Mouse (Mus musculus): ENCODE data around the gene Inip. TPM values are rescaled to one million over a fixed set of nuclear protein-coding genes. Genes with fewer than 3 reads are reported as not detected.

The Inip gene
- polyA plus RNA-seq, 1 experiment from 2014 or later, result 78.2 TPM

DNA sequence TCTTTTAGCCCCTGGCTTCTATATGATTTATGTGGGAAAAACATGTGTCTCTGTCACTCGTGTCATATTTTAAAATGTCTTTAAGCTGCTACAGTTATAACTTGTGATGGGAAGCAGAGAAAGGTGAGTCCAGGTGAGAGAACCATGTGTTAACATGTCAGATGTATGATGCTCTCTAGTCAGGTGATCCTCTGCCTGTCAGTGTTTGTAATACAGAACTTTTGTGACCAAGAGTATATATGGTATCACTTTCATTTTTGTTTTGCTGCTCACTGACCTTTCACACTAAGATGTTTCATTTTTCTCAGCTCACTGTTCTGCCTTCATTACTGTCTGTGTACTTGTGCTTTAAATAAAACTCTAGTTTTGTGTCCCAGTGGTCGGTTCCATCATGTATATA is 72.5 kb downstream of the Inip start:
- H3K4me1 ChIP-seq, result peaks cover 12% of the 10 kb centered on the region; the same call in 1 of the 2 replicates
- H3K9ac ChIP-seq, result no peak overlapping the region
- H3K4me2 ChIP-seq (replicated peaks), result no peak overlapping the region
- no peak overlapping the region for H3K4me3 ChIP-seq
- H3K27me3 ChIP-seq, result no peaks in the 10 kb centered on the region
- ATAC-seq (ENCODE audit: insufficient number of reproducible peaks, insufficient read depth, low FRiP score, low TSS enrichment), result no peak
- no peaks in the 10 kb centered on the region for H3K36me3 ChIP-seq
- H3K27ac ChIP-seq, result no peak overlapping the region
- 82% methylated on average over 2 of the region's 2 CpGs for WGBS
- H3K9me3 ChIP-seq, result no peaks in the 10 kb centered on the region

GRCm38 (mm10) chr4:59727878-59728261 is 73.5 kb downstream of the Inip start:
- H3K4me3 ChIP-seq, result no peak overlapping the region
- ATAC-seq (ENCODE audit: insufficient number of reproducible peaks, insufficient read depth, low FRiP score, low TSS enrichment), result no peak
- no peak overlapping the region for H3K4me2 ChIP-seq (replicated peaks)
- H3K27me3 ChIP-seq, result no peaks in the 10 kb centered on the region
- H3K9me3 ChIP-seq, result no peaks in the 10 kb centered on the region
- no peak overlapping the region for H3K9ac ChIP-seq
- 78% methylated on average over 9 of the region's 9 CpGs for WGBS
- peaks cover 12% of the 10 kb centered on the region; the same call in 1 of the 2 replicates for H3K4me1 ChIP-seq
- H3K27ac ChIP-seq, result no peak overlapping the region
- H3K36me3 ChIP-seq, result no peaks in the 10 kb centered on the region

DNA sequence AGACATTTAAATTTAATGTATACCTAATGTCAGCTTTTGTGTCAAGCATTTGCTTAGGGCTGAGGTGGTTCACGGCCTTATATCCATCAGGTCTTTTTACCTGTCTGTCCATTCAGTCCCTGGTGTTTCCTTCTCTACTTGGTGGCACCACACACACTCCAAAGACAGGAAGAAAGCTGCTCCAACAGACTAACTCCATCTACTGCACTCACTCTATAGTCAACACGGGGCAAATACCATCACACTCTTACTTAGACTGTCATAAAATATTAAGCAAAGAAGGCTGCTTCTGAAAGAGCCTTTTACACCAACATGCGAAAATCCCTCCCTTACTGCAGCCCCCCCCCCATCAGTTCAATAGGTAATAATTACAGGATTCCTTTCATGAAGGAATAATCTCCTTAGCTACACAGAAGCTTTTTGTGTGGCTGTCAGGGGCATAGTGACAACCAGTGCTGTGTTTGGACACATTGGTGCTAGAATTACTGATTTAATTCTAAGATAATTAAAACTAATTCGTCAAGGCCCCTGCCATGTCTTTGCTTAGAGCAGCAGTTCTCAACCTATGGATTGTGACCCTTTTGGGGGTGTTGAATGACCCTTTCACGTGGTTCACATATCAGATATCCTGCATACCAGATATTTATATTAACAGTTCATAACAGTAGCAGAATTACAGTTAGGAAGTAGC is 74.1 kb downstream of the Inip start:
- 59% methylated on average over 5 of the region's 5 CpGs for WGBS
- Histone ChIP-seq H3K9ac (no peak overlapping the region), H3K36me3 (no peaks in the 10 kb centered on the region), H3K4me1 (peaks cover 12% of the 10 kb centered on the region; the same call in 1 of the 2 replicates), H3K9me3 (no peaks in the 10 kb centered on the region), H3K27ac (no peak overlapping the region), H3K27me3 (no peaks in the 10 kb centered on the region), H3K4me2 (replicated peaks) (no peak overlapping the region), H3K4me3 (no peak overlapping the region)
- ATAC-seq (ENCODE audit: insufficient number of reproducible peaks, insufficient read depth, low FRiP score, low TSS enrichment), result 0 out of 2 replicates have a peak, but pooled peaks have one; percentile 60

DNA sequence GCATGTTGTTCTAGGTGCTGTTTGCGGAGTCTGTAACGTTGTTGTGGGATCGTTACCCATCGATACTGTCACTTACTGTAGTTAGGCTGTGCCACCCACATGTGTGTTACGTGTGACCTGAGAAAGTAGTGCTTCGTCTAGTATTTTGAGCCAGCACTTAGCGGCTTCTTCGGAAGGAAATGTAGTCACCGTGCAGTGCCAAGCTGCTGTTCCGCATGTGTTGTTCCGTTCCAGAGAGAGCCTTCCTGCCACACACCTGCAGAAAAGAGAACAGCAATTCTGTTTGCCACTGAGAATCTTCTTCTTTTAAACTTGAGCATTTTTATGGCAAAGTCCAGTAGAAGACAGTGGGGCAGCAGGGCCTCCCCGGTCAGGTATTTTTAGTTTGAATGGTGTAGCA is 74.9 kb downstream of the Inip start:
- Histone ChIP-seq H3K4me3 (no peak overlapping the region), H3K27me3 (no peaks in the 10 kb centered on the region), H3K9ac (no peak overlapping the region), H3K4me2 (replicated peaks) (no peak overlapping the region), H3K27ac (no peak overlapping the region), H3K9me3 (no peaks in the 10 kb centered on the region), H3K36me3 (no peaks in the 10 kb centered on the region), H3K4me1 (peaks cover 12% of the 10 kb centered on the region; the same call in 1 of the 2 replicates)
- 90% methylated on average over 12 of the region's 12 CpGs for WGBS
- no peak for ATAC-seq (ENCODE audit: insufficient number of reproducible peaks, insufficient read depth, low FRiP score, low TSS enrichment)

DNA sequence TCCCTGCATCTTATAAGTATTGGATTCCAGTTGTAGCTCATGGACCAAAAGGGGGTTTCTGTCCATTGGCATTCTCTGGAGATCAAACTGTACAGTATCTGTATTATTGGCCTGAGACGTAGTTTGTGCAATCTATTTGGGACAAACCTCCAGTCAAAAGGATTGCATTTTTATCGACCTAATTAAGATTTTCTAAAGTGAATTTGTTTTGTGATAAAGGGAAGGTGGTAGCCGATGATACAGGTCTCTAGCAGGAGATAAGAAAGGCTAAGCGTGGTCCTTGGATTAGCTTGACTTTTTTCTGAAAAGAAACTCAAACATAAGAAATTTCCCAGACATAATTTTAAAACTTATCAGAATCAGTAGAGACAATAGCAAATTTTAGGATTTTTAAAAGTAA is 75.8 kb downstream of the Inip start:
- 88% methylated on average over 4 of the region's 4 CpGs for WGBS
- Histone ChIP-seq H3K9ac (no peak overlapping the region), H3K27me3 (no peaks in the 10 kb centered on the region), H3K9me3 (no peaks in the 10 kb centered on the region), H3K4me1 (peaks cover 18% of the 10 kb centered on the region), H3K27ac (no peak overlapping the region), H3K4me3 (no peak overlapping the region), H3K36me3 (no peaks in the 10 kb centered on the region), H3K4me2 (replicated peaks) (no peak overlapping the region)
- ATAC-seq (ENCODE audit: insufficient number of reproducible peaks, insufficient read depth, low FRiP score, low TSS enrichment), result no peak

- no peak for ATAC-seq (ENCODE audit: insufficient number of reproducible peaks, insufficient read depth, low FRiP score, low TSS enrichment)
- no peak overlapping the region for H3K27ac ChIP-seq
- no peak overlapping the region for H3K4me3 ChIP-seq
- no peaks in the 10 kb centered on the region for H3K27me3 ChIP-seq
- H3K9ac ChIP-seq, result no peak overlapping the region
- H3K36me3 ChIP-seq, result peaks cover 9% of the 10 kb centered on the region
- H3K9me3 ChIP-seq, result no peaks in the 10 kb centered on the region
- no peak overlapping the region for H3K4me2 ChIP-seq (replicated peaks)
- WGBS, result 76% methylated on average over 3 of the region's 3 CpGs
- peaks cover 14% of the 10 kb centered on the region for H3K4me1 ChIP-seq
Observed at GRCm38 (mm10) chr4:59721811-59722210, 79.6 kb downstream of the Inip start.

Other genes with a start within 250 kb of the Inip start
- gene Hsdl2, start 220.0 kb downstream of the Inip start, polyA plus RNA-seq (2016; fragmentation: Nextera tagmentation; extraction: Ambion mirVana), result 27.6 and 28.0 TPM in 2 replicates
- gene E130308A19Rik, start 175.4 kb downstream of the Inip start, polyA plus RNA-seq (2016; fragmentation: Nextera tagmentation; extraction: Ambion mirVana), result 37.3 and 40.3 TPM in 2 replicates
- 13.9 and 14.0 TPM in 2 replicates for gene Snx30, start 4.3 kb upstream of the Inip start, polyA plus RNA-seq (2016; fragmentation: Nextera tagmentation; extraction: Ambion mirVana)
- 0.08 TPM in 1 of 2 replicates, not detected in the other for gene Slc46a2, start 113.5 kb upstream of the Inip start, polyA plus RNA-seq (2016; fragmentation: Nextera tagmentation; extraction: Ambion mirVana)
- not detected in 2 replicates for gene Mup4, start 159.1 kb upstream of the Inip start, polyA plus RNA-seq (2016; fragmentation: Nextera tagmentation; extraction: Ambion mirVana)
- not detected in 2 replicates for gene Mup6, start 162.7 kb upstream of the Inip start, polyA plus RNA-seq (2016; fragmentation: Nextera tagmentation; extraction: Ambion mirVana)